Mouse (Mus musculus) embryonic facial prominence, embryonic 14.5 days (tissue): ENCODE measurements around the gene Irf2bpl. TPM values are rescaled to one million over a fixed set of nuclear protein-coding genes. Genes with fewer than 3 reads are reported as not detected.
A peak's percentile ranks its signal among the peaks of the same experiment; 100 is the strongest.

Source experiments
- ATAC-seq: fragments of 200-750 bp; cut with Nextera tagmentation; 2 replicates; pipeline ENCODE4 v1.8.0; 2017; ENCODE audit warnings: low read depth, moderate number of reproducible peaks, moderate TSS enrichment
- DNase-seq: peaks from one replicate; pipeline ENCODE4 v3.0.0-alpha.2; 2015; ENCODE audit warnings: low spot score
- H3K27ac ChIP-seq: fragments of 300-500 bp; sonication (generic); replicated peaks from 2 replicates; pipeline ENCODE4 v1.5.1; 2014; ENCODE audit warnings: low read depth, mild to moderate bottlenecking, low read length, moderate library complexity
- H3K27me3 ChIP-seq: fragments of 300-500 bp; sonication (generic); replicated peaks from 2 replicates; pipeline ENCODE4 v1.6.1; 2014; ENCODE audit warnings: low read length; ENCODE audit not compliant: control insufficient read depth, insufficient read depth
- H3K36me3 ChIP-seq: fragments of 300-500 bp; sonication (generic); 2 replicates; pipeline ENCODE4 v1.6.1; 2014; ENCODE audit warnings: low read length, mixed read lengths; ENCODE audit not compliant: control insufficient read depth, insufficient read depth
- H3K4me1 ChIP-seq: fragments of 300-500 bp; sonication (generic); 2 replicates; pipeline ENCODE4 v1.6.1; 2014; ENCODE audit warnings: antibody characterized with exemption, low read length; ENCODE audit not compliant: control insufficient read depth, insufficient read depth
- H3K4me2 ChIP-seq: fragments of 300-500 bp; sonication (generic); 2 replicates; pipeline ENCODE4 v1.6.1; 2014; ENCODE audit warnings: low read depth, mild to moderate bottlenecking, low read length, moderate library complexity, mixed read lengths
- H3K4me3 ChIP-seq: fragments of 300-500 bp; sonication (generic); 2 replicates; pipeline ENCODE4 v1.5.1; 2014; ENCODE audit warnings: low read depth, mild to moderate bottlenecking, low read length
- H3K9ac ChIP-seq: fragments of 300-500 bp; sonication (generic); 2 replicates; pipeline ENCODE4 v1.6.1; 2014; ENCODE audit warnings: low read depth, mild to moderate bottlenecking, low read length, moderate library complexity, mixed read lengths
- H3K9me3 ChIP-seq: fragments of 300-500 bp; sonication (generic); 2 replicates; pipeline ENCODE4 v1.6.1; 2016; ENCODE audit warnings: low read length; ENCODE audit not compliant: control insufficient read depth
- WGBS: fragments of 180-500 bp; shearing (Covaris S2); extraction: QIAGEN DNeasy Blood & Tissue Kit; methylation state at CpG from one replicate; pipeline ENCODE4 v1.1.7; 2014; 5-methylcytosine and 5-hydroxymethylcytosine counted together
- polyA plus RNA-seq: library from polyadenylated mRNA; unstranded; fragments of >200 nt; fragmentation: Nextera tagmentation; extraction: Ambion mirVana; gene quantifications from 2 replicates; pipeline ENCODE4 v1.2.1, GENCODE M21; 2014

Gene Irf2bpl
- polyA plus RNA-seq, 1 experiment from 2014 or later = 33.8 TPM

DNA sequence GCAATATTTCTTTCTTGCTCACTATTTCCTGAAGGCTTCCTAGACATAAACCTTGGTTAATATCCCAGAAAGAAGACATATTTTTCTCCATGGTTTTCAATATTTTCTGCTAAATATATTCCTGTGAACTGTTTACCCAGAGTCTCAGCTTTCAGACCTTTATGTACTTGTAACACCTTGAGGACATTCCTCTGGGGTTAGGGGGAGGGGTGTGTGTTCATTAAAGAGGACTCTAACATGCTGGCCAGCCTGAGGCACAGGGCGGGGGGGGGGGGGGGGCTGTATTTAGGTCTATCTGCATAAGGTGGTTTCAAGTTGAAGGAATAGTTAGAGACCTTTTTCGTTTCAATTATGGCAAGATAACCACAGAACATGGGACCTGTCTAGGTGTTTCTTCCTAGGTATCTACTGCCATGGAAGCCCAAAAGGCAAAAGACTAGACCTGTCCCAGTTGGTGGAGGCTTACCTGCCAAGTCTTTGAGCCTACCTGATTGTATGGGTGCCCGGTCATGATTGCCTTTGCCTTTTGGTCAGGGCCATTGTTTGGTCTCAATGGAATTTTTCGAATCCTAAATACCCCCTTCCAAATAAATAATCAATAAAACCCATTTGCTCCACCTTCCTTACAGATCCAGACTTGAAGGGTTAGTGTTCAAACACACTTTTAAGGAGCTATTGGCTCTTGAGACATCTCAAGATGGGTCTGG lies 11.3 kb upstream of the Irf2bpl start:
- H3K9ac ChIP-seq = peak overlapping the region; percentile 50; the same call in 1 of the 2 replicates
- H3K27me3 ChIP-seq = no peaks in the 10 kb centered on the region
- peak overlapping the region; percentile 55 for H3K4me2 ChIP-seq
- WGBS = 44% methylated on average over 4 of the region's 4 CpGs
- no peak for ATAC-seq
- H3K4me1 ChIP-seq = peaks cover 82% of the 10 kb centered on the region
- no peaks in the 10 kb centered on the region for H3K9me3 ChIP-seq
- peak overlapping the region; percentile 97 for H3K27ac ChIP-seq
- DNase-seq = no peak
- no peaks in the 10 kb centered on the region for H3K36me3 ChIP-seq
- peak overlapping the region; percentile 27; the same call in 1 of the 2 replicates for H3K4me3 ChIP-seq

DNA sequence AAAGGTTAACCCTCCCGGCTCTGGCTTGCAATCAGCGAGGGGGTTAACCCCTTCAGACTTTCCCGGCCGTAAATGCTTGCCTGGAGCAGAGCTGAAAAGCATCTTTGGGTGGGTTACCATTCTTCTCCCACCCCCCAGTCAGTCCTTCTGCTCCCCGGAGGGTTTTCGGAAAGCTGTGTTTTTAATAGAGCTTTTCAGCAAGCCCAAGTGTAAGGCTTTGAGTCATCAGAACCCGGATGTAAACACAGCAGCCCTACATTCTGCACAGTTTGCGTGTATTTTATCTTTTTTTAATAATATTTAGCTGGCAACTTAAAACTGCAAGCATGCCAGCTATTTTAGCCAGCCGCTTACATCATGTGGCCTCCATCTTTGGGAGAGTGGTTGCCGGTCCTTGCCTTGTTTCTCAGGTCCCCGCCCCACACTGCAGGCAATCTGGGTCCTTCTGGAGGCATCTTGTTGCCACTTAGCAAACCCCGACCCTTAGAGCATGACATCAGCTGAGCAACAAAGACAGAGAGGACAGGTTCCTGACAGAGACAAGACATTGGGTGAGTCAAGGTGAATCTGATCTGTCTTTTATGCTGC lies 10.3 kb upstream of the Irf2bpl start:
- Histone ChIP-seq H3K4me2 (peak overlapping the region; percentile 55), H3K9ac (peak overlapping the region; percentile 52), H3K4me1 (peaks cover 82% of the 10 kb centered on the region), H3K9me3 (no peaks in the 10 kb centered on the region), H3K27me3 (no peaks in the 10 kb centered on the region), H3K27ac (peak overlapping the region; percentile 97), H3K4me3 (peak overlapping the region; percentile 27), H3K36me3 (no peaks in the 10 kb centered on the region)
- DNase-seq = no peak
- WGBS = 0% methylated on average over 12 of the region's 12 CpGs
- ATAC-seq = peak; percentile 5

GRCm38 (mm10) chr12:86894184-86894839 lies 9.7 kb upstream of the Irf2bpl start:
- Histone ChIP-seq H3K4me2 (peak overlapping the region; percentile 77), H3K27me3 (no peaks in the 10 kb centered on the region), H3K4me1 (peaks cover 81% of the 10 kb centered on the region), H3K4me3 (peak overlapping the region; percentile 36), H3K27ac (peak overlapping the region; percentile 97), H3K9ac (peak overlapping the region; percentile 60), H3K9me3 (no peaks in the 10 kb centered on the region), H3K36me3 (no peaks in the 10 kb centered on the region)
- ATAC-seq = peak; percentile 87
- WGBS = under 1% methylated on average over 22 of the region's 26 CpGs
- peak; percentile 100 for DNase-seq

- Histone ChIP-seq H3K9me3 (no peaks in the 10 kb centered on the region), H3K4me2 (peak overlapping the region; percentile 77), H3K36me3 (no peaks in the 10 kb centered on the region), H3K27ac (peak overlapping the region; percentile 97), H3K4me1 (peaks cover 82% of the 10 kb centered on the region), H3K9ac (peak overlapping the region; percentile 60), H3K27me3 (no peaks in the 10 kb centered on the region), H3K4me3 (peak overlapping the region; percentile 36)
- 1% methylated on average over 20 of the region's 20 CpGs for WGBS
- ATAC-seq = peak; percentile 38
- peak; percentile 89 for DNase-seq
Observed at GRCm38 (mm10) chr12:86893326-86894183, 9.0 kb upstream of the Irf2bpl start.

- peak overlapping the region; percentile 77 for H3K4me2 ChIP-seq
- H3K9ac ChIP-seq = peak overlapping the region; percentile 60
- H3K27ac ChIP-seq = peak overlapping the region; percentile 97
- ATAC-seq = no peak
- peak overlapping the region; percentile 36 for H3K4me3 ChIP-seq
- peaks cover 80% of the 10 kb centered on the region for H3K4me1 ChIP-seq
- 2% methylated on average over 17 of the region's 18 CpGs for WGBS
- H3K36me3 ChIP-seq = no peaks in the 10 kb centered on the region
- DNase-seq = peak; percentile 87
- no peaks in the 10 kb centered on the region for H3K27me3 ChIP-seq
- H3K9me3 ChIP-seq = no peaks in the 10 kb centered on the region
Observed at GRCm38 (mm10) chr12:86892711-86893311, 8.2 kb upstream of the Irf2bpl start.

- Histone ChIP-seq H3K36me3 (no peaks in the 10 kb centered on the region), H3K4me2 (peak overlapping the region; percentile 77), H3K9me3 (no peaks in the 10 kb centered on the region), H3K27me3 (no peaks in the 10 kb centered on the region), H3K4me3 (peak overlapping the region; percentile 36), H3K4me1 (peaks cover 75% of the 10 kb centered on the region), H3K9ac (peak overlapping the region; percentile 60), H3K27ac (peak overlapping the region; percentile 97)
- WGBS = 2% methylated on average over 35 of the region's 37 CpGs
- DNase-seq (peak; percentile 92), ATAC-seq (no peak)
Observed at GRCm38 (mm10) chr12:86891786-86892702, 7.4 kb upstream of the Irf2bpl start.

- H3K9me3 ChIP-seq = no peaks in the 10 kb centered on the region
- H3K9ac ChIP-seq = peak overlapping the region; percentile 60
- peak overlapping the region; percentile 97 for H3K27ac ChIP-seq
- H3K4me2 ChIP-seq = peak overlapping the region; percentile 77
- no peaks in the 10 kb centered on the region for H3K27me3 ChIP-seq
- WGBS = 5% methylated on average over 11 of the region's 11 CpGs
- peaks cover 75% of the 10 kb centered on the region for H3K4me1 ChIP-seq
- peak; percentile 82 for DNase-seq
- no peak for ATAC-seq
- H3K36me3 ChIP-seq = no peaks in the 10 kb centered on the region
- peak overlapping the region; percentile 36 for H3K4me3 ChIP-seq
Observed at GRCm38 (mm10) chr12:86891454-86891785, 6.8 kb upstream of the Irf2bpl start.
